Mouse (Mus musculus): ENCODE measurements around the gene Spata18.

The Spata18 gene

GRCm38 (mm10) chr5:73651061-73651854 is at the start of gene Spata18:
Gene Spata18 (plus strand): TSS chr5:73651379.
- peak; percentile 29 for DNase-seq (ENCODE audit: low spot score)

- no peak for DNase-seq (ENCODE audit: low spot score)
These were observed 48.3 kb upstream of the Spata18 start for GRCm38 (mm10) chr5:73602865-73603264.

- DNase-seq (ENCODE audit: low spot score): no peak
These were observed 46.6 kb upstream of the Spata18 start for GRCm38 (mm10) chr5:73604542-73604941.

GRCm38 (mm10) chr5:73604964-73605363 is 46.2 kb upstream of the Spata18 start:
- DNase-seq (ENCODE audit: low spot score): no peak

DNA sequence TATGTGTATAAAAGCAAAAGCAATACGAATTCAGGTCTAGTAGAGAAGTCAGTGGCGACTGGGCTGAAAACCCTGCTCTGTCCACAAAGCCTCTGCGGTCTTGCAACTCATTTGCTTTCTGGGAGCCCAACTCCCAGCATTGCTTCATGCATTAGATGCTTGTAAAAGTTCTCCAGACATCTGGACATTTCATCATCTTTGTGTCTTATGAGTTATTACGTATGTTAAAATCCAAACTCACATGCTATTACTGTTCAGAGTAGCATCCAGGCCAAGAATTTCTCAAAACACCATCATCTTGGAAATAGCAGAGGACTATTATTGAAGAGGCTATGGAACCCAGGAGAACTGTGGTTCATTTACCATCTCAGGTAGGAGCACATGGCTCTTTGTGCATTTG is 40.1 kb upstream of the Spata18 start:
- no peak for DNase-seq (ENCODE audit: low spot score)

DNA sequence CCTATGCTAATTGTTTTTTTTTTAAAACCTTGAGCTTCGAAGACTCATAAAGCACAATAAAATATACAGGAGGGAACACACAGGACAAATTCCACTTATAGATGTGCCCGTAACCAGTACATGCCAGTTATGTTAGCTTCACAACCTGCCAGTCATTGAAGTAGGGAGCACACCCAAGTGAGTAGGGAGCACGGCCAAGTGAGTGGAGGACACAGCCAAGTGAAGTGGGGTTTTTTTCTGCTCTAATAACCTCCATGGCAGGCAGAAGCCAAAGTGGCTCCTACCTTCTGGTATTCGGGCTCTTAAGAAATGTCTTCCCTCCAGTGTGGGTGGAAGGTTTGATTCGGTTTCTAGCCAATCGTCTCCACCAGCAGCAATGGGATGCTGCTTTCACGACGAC is 37.9 kb upstream of the Spata18 start:
- no peak for DNase-seq (ENCODE audit: low spot score)

- no peak for DNase-seq (ENCODE audit: low spot score)
These were observed 36.0 kb upstream of the Spata18 start for GRCm38 (mm10) chr5:73615211-73615610.

GRCm38 (mm10) chr5:73618969-73619368 is 32.2 kb upstream of the Spata18 start:
- no peak for DNase-seq (ENCODE audit: low spot score)

GRCm38 (mm10) chr5:73625505-73625904 is 25.7 kb upstream of the Spata18 start:
- DNase-seq (ENCODE audit: low spot score): no peak

DNA sequence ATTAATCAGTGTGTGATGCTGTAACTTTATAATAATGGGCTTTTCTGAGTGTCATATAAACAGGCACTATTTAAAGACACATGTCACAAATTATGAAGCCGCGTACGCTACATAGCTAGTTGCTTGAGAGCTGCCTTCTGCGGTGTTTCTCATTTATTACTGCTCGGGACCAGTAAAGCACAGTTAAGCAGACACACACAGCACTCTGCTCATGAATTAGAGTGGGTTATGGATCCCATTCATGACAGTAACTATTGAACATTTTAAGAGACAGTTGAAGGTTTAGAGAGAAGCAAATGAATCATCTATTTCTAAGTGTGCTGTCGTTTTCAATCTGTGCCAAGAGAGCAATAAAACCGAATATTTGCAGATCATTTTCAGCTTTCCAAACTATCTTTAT is 24.3 kb upstream of the Spata18 start:
- no peak for DNase-seq (ENCODE audit: low spot score)

- no peak for DNase-seq (ENCODE audit: low spot score)
These were observed 23.6 kb upstream of the Spata18 start for GRCm38 (mm10) chr5:73627559-73627958.

DNA sequence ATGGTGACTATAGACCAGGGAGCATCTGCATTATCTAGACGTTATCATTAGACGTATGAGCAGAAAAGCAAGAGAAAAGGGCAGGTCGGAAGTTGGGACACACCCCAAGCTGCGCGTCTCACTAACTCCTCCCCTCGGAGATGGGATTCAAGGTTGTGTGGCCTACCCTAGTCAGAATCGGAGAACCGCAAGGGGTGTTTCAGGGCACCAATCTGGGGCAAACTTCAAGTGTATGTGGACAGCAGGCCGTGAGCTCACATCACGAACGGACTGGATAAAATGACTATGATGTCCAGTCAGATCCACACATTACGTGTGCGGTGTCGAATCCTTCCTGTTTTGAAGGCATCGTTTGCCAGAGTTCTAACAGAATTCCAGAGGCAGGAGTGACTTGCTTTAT is 23.2 kb upstream of the Spata18 start:
- DNase-seq (ENCODE audit: low spot score): no peak

DNA sequence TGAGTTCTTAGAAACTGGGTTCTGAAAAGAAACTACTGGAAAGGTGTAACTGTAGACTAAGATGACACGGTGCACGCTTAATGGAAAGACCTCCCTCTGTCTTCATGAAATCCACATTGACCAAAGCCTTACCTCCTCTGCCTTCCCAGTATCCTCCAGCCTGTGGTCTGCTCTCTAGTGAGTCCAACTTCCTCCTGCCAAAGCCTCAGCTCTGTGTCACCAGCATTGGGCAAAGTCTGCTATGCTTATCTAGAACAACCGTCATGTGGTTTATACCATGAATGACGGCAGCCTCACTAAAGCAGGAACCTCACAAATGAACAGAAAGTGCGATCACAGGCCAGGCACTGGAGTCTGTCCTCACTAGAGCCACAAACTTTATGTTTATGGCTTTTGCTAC is 21.0 kb upstream of the Spata18 start:
- no peak for DNase-seq (ENCODE audit: low spot score)

- DNase-seq (ENCODE audit: low spot score): no peak
These were observed 20.1 kb upstream of the Spata18 start for GRCm38 (mm10) chr5:73631001-73631558.

DNA sequence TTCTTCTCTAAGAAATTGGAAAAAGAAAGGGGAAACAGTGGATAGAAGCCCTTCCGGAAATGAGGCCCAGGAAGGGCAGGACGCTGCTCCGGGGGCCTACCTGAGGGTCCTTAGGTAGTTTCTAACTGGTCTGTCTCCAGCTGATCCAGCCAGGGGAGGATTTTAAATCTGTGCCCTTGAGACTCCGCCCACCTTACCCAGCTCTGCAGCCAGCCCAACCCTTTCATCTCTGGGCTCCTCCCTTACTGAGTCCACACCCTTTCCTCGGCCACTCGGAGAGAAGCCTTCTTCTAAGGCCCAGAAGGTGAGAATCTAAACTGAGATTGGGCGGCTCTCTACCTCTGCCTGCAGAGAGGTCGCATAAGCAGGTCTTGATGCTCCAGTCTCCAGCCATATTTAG is 18.9 kb upstream of the Spata18 start, which contains the start of gene Lrrc66:
Gene Lrrc66 (minus strand): TSS at position 236 of the 400 bp plus-strand sequence.
- no peak for DNase-seq (ENCODE audit: low spot score)

DNA sequence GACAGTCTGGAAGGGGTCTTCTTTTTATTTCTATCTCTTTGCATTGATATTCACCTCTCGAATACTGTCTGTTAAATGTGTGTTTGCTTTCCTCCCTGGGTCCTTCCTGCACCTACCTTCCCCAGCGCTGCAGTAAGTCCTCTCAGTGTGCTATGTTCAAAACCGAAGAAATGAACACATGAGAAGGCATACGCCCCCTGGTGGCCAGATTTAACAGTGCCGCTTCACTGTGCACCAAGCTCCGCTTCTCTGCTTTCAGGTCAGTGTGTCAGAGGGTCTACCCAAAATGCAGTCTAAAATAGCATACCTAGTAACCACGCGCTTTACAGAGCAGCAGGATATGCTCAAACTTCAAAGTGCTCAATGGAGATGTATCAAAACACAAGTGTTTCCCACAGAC is 18.0 kb upstream of the Spata18 start:
- DNase-seq (ENCODE audit: low spot score): peak; percentile 76

GRCm38 (mm10) chr5:73637337-73638107 is 13.7 kb upstream of the Spata18 start:
- DNase-seq (ENCODE audit: low spot score): peak; percentile 72

GRCm38 (mm10) chr5:73641058-73641457 is 10.1 kb upstream of the Spata18 start:
- DNase-seq (ENCODE audit: low spot score): no peak

DNA sequence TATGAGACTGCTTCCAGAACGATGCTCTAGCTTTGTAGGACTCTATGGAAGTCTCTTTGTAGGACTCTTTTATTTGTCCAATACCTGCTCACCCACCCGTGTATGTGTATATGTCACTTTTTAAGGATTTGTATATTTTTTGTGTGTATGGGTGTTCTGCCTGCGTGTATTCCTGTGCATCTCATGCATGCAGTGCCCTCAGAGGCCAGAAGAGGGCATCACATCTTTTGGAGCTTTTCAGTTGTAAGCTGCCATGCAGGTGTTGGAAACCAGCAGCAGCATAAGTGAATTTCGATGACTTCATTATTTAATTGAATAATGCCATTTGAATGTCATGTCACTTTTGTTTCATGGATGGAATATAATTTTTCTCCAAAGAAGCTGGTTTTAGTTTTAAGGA is 9.1 kb upstream of the Spata18 start:
- peak; percentile 64 for DNase-seq (ENCODE audit: low spot score)

GRCm38 (mm10) chr5:73647261-73647900 is 3.8 kb upstream of the Spata18 start, which contains the start of gene Sgcb:
Gene Sgcb (minus strand): TSS chr5:73647790.
- DNase-seq (ENCODE audit: low spot score): peak; percentile 90

GRCm38 (mm10) chr5:73650365-73650964 is 714 bp upstream of the Spata18 start:
- DNase-seq (ENCODE audit: low spot score): peak; percentile 13

DNA sequence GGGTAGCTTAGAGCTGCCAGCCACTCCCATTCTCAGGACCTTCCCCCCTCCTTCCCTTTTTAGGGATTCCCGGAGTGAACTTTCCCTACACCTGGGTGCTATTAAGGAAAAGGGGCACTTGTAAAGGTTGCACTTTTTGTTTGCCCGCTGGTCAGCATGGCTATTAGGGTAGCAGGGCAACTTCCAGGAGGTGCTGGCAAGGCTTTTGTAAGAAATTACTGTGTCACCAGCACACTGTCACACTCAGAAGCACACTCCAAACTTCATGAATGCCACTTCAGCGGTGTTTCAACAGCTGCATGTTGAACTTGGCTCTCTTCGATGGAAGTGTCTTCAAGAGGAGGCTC is 649 bp downstream of the Spata18 start:
- DNase-seq (ENCODE audit: low spot score): peak; percentile 33
